Mouse (Mus musculus) liver, embryonic 15.5 days (tissue): ENCODE data around the gene Trpm4. TPM values are rescaled to one million over a fixed set of nuclear protein-coding genes. Genes with fewer than 3 reads are reported as not detected.
"Not testable (repeated sequence)": the region's sequence is repeated elsewhere in the genome, so short reads cannot be mapped to it uniquely, and the experiment has no call there.

Source experiments
- ATAC-seq: fragments of 200-750 bp; cut with Nextera tagmentation; 2 replicates; pipeline ENCODE4 v1.8.0; 2017; ENCODE audit warnings: moderate number of reproducible peaks, mild to moderate bottlenecking, moderate library complexity; ENCODE audit not compliant: insufficient read depth
- H3K27ac ChIP-seq: fragments of 300-500 bp; sonication (generic); replicated peaks from 2 replicates; pipeline ENCODE4 v1.5.1; 2015; ENCODE audit warnings: mild to moderate bottlenecking, inconsistent platforms
- H3K27me3 ChIP-seq: fragments of 300-500 bp; sonication (generic); 2 replicates; pipeline ENCODE4 v1.6.1; 2015; ENCODE audit warnings: mild to moderate bottlenecking, inconsistent platforms
- H3K36me3 ChIP-seq: fragments of 300-500 bp; sonication (generic); replicated peaks from 2 replicates; pipeline ENCODE4 v1.6.1; 2015; ENCODE audit warnings: moderate library complexity, mild to moderate bottlenecking, inconsistent platforms
- H3K4me1 ChIP-seq: fragments of 300-500 bp; sonication (generic); replicated peaks from 2 replicates; pipeline ENCODE4 v1.6.1; 2015; ENCODE audit warnings: inconsistent platforms
- H3K4me2 ChIP-seq: fragments of 300-500 bp; sonication (generic); 2 replicates; pipeline ENCODE4 v1.6.1; 2015; ENCODE audit warnings: moderate library complexity, mild to moderate bottlenecking, inconsistent platforms
- H3K4me3 ChIP-seq: fragments of 300-500 bp; sonication (generic); replicated peaks from 2 replicates; pipeline ENCODE4 v1.5.1; 2015; ENCODE audit warnings: mild to moderate bottlenecking, inconsistent platforms
- H3K9ac ChIP-seq: fragments of 300-500 bp; sonication (generic); 2 replicates; pipeline ENCODE4 v1.6.1; 2015; ENCODE audit warnings: moderate library complexity, mild to moderate bottlenecking, inconsistent platforms
- H3K9me3 ChIP-seq: fragments of 300-500 bp; sonication (generic); replicated peaks from 2 replicates; pipeline ENCODE4 v1.6.1; 2016; ENCODE audit warnings: inconsistent platforms
- WGBS: fragments of 180-500 bp; shearing (Covaris S2); methylation state at CpG from one replicate; pipeline ENCODE4 v1.1.7; 2015; ENCODE audit warnings: mixed read lengths; ENCODE audit not compliant: insufficient replicate concordance; 5-methylcytosine and 5-hydroxymethylcytosine counted together
- polyA plus RNA-seq: library from polyadenylated mRNA; unstranded; fragments of >200 nt; fragmentation: Nextera tagmentation; extraction: Ambion mirVana; gene quantifications from 2 replicates; pipeline ENCODE4 v1.2.1, GENCODE M21; 2015

Trpm4 gene
- polyA plus RNA-seq, 1 experiment from 2014 or later = 1.3 TPM

DNA sequence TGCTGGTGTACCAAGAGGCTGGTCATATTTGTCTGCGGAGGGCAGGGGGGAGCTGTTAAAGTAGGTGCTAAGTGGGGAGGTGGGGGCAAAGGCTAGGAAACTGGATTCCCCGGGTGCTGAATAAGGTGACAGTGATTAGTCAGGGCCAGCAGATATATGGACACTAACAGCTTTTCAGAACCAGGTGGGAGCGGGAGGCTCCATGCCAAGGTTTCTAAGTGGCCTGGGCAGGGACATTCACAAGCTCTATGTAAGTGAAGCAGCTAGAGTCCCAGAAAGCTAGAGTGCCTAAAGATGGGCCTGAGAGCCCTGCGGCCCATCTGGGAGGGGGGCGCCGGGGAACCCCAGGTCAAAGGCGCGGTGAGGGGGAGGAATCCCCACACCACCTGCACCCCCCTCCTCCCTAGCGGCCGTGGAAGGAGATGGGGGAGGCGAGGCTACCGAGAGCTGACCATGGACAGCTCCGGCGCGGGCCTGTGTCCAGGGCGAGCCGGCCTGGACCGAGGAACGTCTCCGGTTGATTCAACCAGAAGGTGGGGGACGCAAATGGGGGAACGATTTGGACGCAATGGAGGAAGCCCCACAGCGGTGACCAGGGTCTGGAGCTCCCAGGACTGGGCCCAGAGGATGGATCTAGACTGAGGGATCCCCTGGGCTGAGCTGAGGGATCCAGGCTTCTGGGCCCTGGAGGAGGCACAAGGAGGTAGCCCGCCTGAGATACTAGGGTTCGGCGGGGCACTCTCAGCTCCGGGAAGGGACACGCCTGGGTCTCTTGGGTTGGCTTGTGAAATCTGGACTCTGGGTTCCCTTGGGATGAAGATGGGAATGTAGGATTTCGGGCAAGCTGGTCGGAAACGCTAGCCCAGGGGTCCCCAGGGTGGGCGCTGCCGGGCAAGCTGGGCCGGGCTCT lies 32.4 kb upstream of the Trpm4 start:
- 5% methylated on average over 35 of the region's 35 CpGs for WGBS
- H3K27ac ChIP-seq = no peak overlapping the region
- H3K27me3 ChIP-seq = peaks cover 97% of the 10 kb centered on the region
- H3K9ac ChIP-seq = no peak overlapping the region
- ATAC-seq = no peak
- H3K9me3 ChIP-seq = no peaks in the 10 kb centered on the region
- no peaks in the 10 kb centered on the region for H3K36me3 ChIP-seq
- H3K4me2 ChIP-seq = peak overlapping the region; percentile 94
- peaks cover 58% of the 10 kb centered on the region for H3K4me1 ChIP-seq
- H3K4me3 ChIP-seq = peak overlapping the region; percentile 64

DNA sequence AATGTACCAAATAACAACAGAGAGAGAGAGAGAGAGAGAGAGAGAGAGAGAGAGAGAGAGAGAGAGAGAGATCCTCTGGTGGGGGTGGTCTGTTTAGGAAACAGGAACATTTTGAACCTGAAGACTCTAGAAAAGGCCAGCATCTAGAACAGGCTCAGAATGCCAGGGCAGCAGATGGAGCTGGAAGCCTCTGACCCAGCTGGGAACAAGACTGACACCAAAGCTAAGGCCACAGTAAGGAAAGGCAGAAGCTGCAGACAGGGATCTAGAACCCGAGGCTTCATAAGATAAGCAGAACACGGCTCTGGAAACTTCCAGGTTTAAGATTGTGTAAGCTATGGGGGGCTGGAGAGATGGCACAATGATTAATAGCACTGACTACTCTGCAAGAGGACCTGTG lies 30.4 kb upstream of the Trpm4 start:
- H3K27me3 ChIP-seq = peaks cover 98% of the 10 kb centered on the region
- no peak overlapping the region for H3K4me2 ChIP-seq
- H3K9ac ChIP-seq = no peak overlapping the region
- H3K9me3 ChIP-seq = no peaks in the 10 kb centered on the region
- H3K4me3 ChIP-seq = no peak overlapping the region
- no peak overlapping the region for H3K27ac ChIP-seq
- no peak for ATAC-seq
- peaks cover 42% of the 10 kb centered on the region for H3K4me1 ChIP-seq
- 30% methylated on average over 2 of the region's 2 CpGs for WGBS
- H3K36me3 ChIP-seq = no peaks in the 10 kb centered on the region

DNA sequence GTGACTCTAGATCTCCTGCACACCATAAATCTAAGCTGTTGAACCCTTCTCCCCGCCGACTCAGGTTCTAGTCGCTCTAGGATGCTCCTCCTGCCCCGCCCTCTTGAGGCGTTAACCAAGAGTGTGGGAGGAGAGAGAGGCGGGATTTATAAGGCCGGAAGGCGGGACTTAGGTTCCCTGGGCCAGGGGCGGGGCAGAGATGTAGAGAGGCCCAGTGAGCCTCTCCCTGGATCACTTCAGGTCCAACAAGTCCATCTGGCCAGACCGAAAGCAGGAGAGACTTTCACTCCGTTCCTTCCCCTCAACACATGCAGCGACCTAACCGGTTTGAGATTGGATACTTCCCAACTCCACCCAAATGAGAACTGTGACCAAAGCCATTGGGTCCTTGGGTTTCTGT lies 29.2 kb upstream of the Trpm4 start:
- no peaks in the 10 kb centered on the region for H3K36me3 ChIP-seq
- H3K9me3 ChIP-seq = no peaks in the 10 kb centered on the region
- peaks cover 38% of the 10 kb centered on the region for H3K4me1 ChIP-seq
- WGBS = 9% methylated on average over 13 of the region's 13 CpGs
- no peak for ATAC-seq
- H3K4me2 ChIP-seq = no peak overlapping the region
- peaks cover 93% of the 10 kb centered on the region for H3K27me3 ChIP-seq
- no peak overlapping the region for H3K4me3 ChIP-seq
- no peak overlapping the region for H3K9ac ChIP-seq
- no peak overlapping the region for H3K27ac ChIP-seq

DNA sequence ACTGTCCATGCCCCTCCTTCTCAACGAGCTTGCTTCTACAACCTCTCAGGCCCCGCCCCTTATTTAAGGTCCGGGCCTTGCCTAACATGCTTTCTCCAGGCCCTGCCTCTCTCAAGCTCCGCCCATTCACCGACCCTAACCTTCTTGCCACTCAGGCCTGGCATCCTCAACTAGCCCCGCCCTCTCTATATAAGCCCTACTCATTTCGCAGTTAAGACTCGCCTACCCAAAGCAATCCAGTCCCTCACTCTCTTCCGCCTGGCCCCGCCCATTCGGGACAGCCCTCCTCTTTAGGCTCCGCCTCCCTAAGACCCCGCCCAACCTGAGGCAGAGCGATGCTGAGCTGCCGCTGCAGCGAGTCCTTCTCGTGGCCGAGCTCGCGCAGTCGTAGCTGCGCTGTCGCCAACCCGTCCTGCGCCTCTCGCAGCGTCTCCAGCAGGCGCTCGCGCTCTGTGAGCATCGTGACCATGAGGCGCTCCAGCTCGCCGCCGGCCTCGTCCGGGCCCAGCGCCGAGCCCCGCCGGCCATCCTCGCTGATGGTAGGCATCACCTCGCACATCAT lies 27.7 kb upstream of the Trpm4 start:
- H3K4me3 ChIP-seq = peak overlapping the region; percentile 41
- no peaks in the 10 kb centered on the region for H3K36me3 ChIP-seq
- no peak overlapping the region for H3K9ac ChIP-seq
- peak; percentile 61 for ATAC-seq
- H3K4me2 ChIP-seq = peak overlapping the region; percentile 68
- no peaks in the 10 kb centered on the region for H3K9me3 ChIP-seq
- WGBS = under 1% methylated on average over 43 of the region's 43 CpGs
- peaks cover 92% of the 10 kb centered on the region for H3K27me3 ChIP-seq
- peaks cover 24% of the 10 kb centered on the region for H3K4me1 ChIP-seq
- no peak overlapping the region for H3K27ac ChIP-seq

DNA sequence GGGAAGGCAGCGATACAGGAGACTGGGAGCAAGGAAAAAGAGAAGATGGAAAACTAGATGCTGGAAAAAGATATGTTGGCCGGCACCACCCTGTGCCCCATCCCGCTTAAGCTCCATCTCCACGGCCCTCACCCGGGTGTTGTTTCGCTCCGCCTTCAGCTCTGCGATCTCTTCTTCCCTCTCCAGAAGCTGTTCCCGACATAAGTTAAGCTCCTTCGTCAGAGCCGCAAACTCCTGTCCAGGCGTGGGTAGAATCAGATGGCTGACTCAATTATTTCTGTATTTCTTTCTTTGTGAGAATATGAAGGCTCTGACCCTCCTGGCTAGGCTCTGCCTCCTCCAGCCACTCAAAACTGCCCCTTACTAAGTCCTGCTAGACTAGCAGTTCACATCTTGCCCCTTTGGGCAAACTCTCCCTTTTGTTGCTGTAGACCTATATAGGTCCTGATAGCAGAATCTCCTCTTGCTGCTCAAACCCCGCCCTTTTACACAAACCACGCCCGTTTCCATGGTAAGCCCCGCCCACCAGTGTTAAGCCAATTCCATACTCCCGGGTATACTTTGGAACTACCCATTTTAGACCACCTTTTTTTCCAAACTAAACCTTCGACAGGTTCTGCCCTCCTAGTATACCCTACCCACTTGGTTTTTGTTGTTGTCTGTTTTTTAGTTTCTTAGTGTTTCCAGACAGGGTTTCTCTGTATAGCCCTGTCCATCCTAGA lies 27.0 kb upstream of the Trpm4 start:
- no peaks in the 10 kb centered on the region for H3K36me3 ChIP-seq
- H3K27me3 ChIP-seq = peaks cover 92% of the 10 kb centered on the region
- H3K4me1 ChIP-seq = peaks cover 18% of the 10 kb centered on the region
- no peak for ATAC-seq
- WGBS = 47% methylated on average over 18 of the region's 18 CpGs
- H3K27ac ChIP-seq = no peak overlapping the region
- 0 out of 2 replicates have a peak overlapping the region, but pooled peaks have one; percentile 68 for H3K4me2 ChIP-seq
- H3K9ac ChIP-seq = no peak overlapping the region
- H3K9me3 ChIP-seq = no peaks in the 10 kb centered on the region
- no peak overlapping the region for H3K4me3 ChIP-seq

DNA sequence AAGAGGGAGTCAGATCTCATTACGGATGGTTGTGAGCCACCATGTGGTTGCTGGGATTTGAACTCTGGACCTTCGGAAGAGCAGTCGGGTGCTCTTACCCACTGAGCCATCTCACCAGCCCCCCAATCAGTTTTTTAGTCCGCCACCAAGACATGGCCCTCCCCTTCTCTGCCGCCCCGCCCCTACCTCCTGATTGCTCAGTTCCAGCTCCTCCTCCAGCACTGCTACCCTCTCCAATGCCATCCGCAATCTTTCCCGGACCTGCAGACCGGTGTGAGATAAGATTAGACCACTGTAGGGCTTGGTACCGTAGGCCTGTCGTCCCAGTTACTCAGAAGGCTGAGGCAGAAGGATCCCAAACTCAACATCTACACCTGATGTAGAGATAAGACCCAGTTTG lies 25.5 kb upstream of the Trpm4 start:
- ATAC-seq = not testable (repeated sequence)

DNA sequence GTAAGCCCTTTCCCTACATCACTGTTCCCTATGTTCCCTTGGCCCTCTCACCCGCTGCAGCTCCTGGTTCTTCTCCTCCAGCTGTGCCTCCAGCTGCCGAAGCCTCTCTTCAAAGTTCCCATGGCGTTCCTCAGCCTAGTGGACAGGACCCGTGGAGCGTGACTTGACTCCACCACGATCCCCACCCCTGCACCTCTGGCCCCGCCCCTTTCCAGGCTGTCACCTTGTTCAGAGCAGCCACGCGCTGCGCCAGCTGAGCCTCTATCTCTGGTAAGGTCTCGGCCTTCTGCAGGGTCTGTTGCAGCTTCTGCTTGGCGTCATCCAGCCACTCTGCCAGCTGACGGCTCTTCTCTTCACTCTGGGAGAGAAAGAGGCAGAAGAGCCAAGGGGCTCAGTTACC lies 22.5 kb upstream of the Trpm4 start:
- no peak overlapping the region for H3K9ac ChIP-seq
- 40% methylated on average over 13 of the region's 13 CpGs for WGBS
- H3K36me3 ChIP-seq = no peaks in the 10 kb centered on the region
- H3K27me3 ChIP-seq = peaks cover 71% of the 10 kb centered on the region
- peaks cover 4% of the 10 kb centered on the region; the same call in 1 of the 2 replicates for H3K4me1 ChIP-seq
- H3K4me3 ChIP-seq = no peak overlapping the region
- no peaks in the 10 kb centered on the region for H3K9me3 ChIP-seq
- ATAC-seq = no peak
- H3K27ac ChIP-seq = no peak overlapping the region
- H3K4me2 ChIP-seq = no peak overlapping the region

More for the DNA sequence above, 25.5 kb upstream of the Trpm4 start:
- not testable (repeated sequence) for H3K36me3 ChIP-seq, H3K27ac ChIP-seq, H3K4me2 ChIP-seq, H3K4me3 ChIP-seq, H3K9ac ChIP-seq, H3K9me3 ChIP-seq
- H3K4me1 ChIP-seq = peaks cover 18% of the 10 kb centered on the region
- H3K27me3 ChIP-seq = peaks cover 83% of the 10 kb centered on the region
- WGBS = 45% methylated on average over 11 of the region's 11 CpGs

DNA sequence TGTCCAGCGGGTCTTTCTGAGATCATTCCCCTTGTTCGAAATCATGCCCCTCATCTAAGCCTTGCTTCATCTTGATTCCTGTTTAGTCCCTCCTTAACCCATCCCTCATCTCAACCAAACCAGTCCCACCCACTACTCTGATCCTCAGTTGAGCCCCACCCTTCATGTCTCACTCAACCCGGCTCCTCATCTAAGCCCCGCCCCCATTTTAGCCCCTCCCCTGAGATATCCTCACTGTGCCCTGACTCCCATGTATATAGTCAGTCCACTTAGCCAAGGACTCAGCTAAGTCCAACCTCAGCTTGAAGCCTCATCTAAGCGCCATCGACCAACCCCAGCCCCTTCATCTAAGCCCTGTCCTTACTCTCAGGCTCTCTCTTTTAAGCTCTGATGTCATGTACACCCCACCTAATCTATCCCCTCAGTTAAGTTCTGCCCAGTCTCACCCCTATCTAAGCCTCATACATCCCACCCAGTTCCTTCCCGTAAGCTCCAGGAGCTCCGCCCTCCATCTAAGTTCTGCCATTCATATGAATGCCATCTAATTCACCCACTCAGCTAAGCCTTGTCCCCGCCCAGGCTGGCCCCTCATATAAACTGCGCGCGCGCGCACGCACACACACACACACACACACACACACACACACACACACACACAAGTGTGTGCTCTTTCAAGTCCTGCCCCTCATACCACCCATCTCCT lies 21.9 kb upstream of the Trpm4 start:
- no peak for ATAC-seq
- no peak overlapping the region for H3K9ac ChIP-seq
- 56% methylated on average over 15 of the region's 15 CpGs for WGBS
- H3K4me2 ChIP-seq = no peak overlapping the region
- no peak overlapping the region for H3K27ac ChIP-seq
- no peaks in the 10 kb centered on the region for H3K9me3 ChIP-seq
- H3K27me3 ChIP-seq = peaks cover 70% of the 10 kb centered on the region
- no peak overlapping the region for H3K4me3 ChIP-seq
- no peaks in the 10 kb centered on the region for H3K36me3 ChIP-seq
- no peaks in the 10 kb centered on the region for H3K4me1 ChIP-seq

DNA sequence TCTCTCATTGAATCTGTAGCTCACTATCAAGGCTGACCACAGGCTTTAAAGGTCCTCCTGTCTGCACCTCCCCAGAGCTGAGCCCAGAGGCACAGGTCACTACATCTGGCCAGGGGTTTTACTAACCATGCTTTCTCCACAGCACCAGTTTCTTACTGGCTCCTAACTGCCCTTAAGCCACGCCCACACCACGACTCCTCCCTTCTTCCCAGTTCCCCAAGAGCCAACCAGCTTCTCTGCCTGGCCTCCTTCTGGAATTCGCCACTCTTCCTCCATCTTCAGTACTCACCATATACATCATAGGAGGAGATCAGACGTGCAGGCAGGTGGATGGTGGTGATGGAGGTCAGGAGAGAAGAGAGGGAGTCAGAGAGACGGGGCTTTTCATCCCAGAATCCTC lies 19.5 kb upstream of the Trpm4 start:
- no peaks in the 10 kb centered on the region for H3K4me1 ChIP-seq
- H3K4me2 ChIP-seq = no peak overlapping the region
- no peaks in the 10 kb centered on the region for H3K9me3 ChIP-seq
- no peaks in the 10 kb centered on the region for H3K36me3 ChIP-seq
- ATAC-seq = no peak
- WGBS = 21% methylated on average over 5 of the region's 5 CpGs
- H3K27me3 ChIP-seq = peaks cover 59% of the 10 kb centered on the region
- H3K9ac ChIP-seq = no peak overlapping the region
- no peak overlapping the region for H3K4me3 ChIP-seq
- H3K27ac ChIP-seq = no peak overlapping the region

DNA sequence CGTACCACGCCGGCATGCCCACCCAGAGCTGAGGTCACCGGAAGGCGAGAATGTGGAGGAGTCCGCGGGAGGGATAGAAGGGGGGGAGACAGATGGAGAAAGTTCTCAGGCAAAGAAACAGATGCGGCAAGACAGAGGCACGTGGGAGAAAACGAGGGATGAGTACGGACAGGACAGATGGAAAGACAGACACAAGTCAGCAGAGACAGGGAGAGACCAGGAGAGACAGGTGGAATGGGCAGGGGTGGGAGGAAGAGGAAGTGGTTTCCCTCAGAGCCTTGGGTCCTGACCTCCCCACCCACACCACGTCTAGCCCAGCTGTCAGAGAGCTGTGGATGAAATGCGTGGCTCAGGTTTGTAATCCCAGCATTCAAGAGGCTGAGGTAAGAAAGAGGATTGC lies 13.3 kb upstream of the Trpm4 start:
- peaks cover 40% of the 10 kb centered on the region for H3K27me3 ChIP-seq
- H3K4me2 ChIP-seq = no peak overlapping the region
- no peaks in the 10 kb centered on the region for H3K36me3 ChIP-seq
- H3K9ac ChIP-seq = no peak overlapping the region
- 56% methylated on average over 13 of the region's 13 CpGs for WGBS
- H3K27ac ChIP-seq = no peak overlapping the region
- H3K4me1 ChIP-seq = 0 out of 2 replicates have a peak, but pooled peaks cover 5% of the 10 kb centered on the region
- ATAC-seq = no peak
- no peak overlapping the region for H3K4me3 ChIP-seq
- H3K9me3 ChIP-seq = no peaks in the 10 kb centered on the region

DNA sequence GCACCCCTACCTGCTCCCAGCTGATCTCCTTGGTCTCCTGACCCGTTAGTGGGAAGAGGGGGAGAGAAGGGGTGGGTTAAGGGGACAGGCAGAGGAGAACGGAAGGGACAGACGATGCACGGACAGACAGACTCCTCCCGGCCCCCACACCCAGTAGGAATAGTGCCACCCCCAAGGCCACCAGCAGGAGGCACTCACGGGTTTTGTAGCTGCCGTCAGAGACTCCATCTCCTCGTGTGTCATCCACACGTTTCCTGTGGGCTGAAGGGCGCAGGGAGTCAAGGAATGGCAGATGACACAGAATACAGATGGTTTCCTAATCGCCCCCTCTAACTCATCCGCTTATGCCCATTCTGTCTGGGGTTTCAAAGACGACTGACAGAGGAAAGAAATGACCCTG lies 10.0 kb upstream of the Trpm4 start:
- peaks cover 36% of the 10 kb centered on the region for H3K4me1 ChIP-seq
- H3K36me3 ChIP-seq = no peaks in the 10 kb centered on the region
- H3K4me3 ChIP-seq = no peak overlapping the region
- WGBS = 18% methylated on average over 13 of the region's 13 CpGs
- ATAC-seq = no peak
- no peak overlapping the region for H3K9ac ChIP-seq
- H3K9me3 ChIP-seq = no peaks in the 10 kb centered on the region
- H3K27me3 ChIP-seq = peaks cover 51% of the 10 kb centered on the region
- no peak overlapping the region for H3K4me2 ChIP-seq
- no peak overlapping the region for H3K27ac ChIP-seq
